Mouse (Mus musculus): Measurements from ENCODE around the gene Tmem63c.

GRCm38 (mm10) chr12:87052661-87053321 lies 31.7 kb downstream of the Tmem63c start:
- peak; percentile 88 for TF ChIP-seq CTCF (IDR thresholded peaks at IDR 0.05)
- no peak for TF ChIP-seq EP300 (IDR thresholded peaks at IDR 0.05)
